Mouse (Mus musculus) liver, embryonic 18 days (tissue): ENCODE measurements around the gene Vmn1r115. TPM values are rescaled to one million over a fixed set of nuclear protein-coding genes. Genes with fewer than 3 reads are reported as not detected.

Experiments
- polyA plus RNA-seq: library from polyadenylated mRNA; depleted of rRNA; stranded (reverse); fragments of >200 nt; gene quantifications from 2 replicates; pipeline ENCODE4 v1.2.3, GENCODE M21; 2012; rRNA removed

The Vmn1r115 gene
- polyA plus RNA-seq: not detected in 2 replicates

GRCm38 (mm10) chr7:20844885-20845284, at the start of gene Vmn1r115:
Gene Vmn1r115, minus strand, starts transcription at chr7:20844985.

GRCm38 (mm10) chr7:20884021-20884420, 39.2 kb upstream of the Vmn1r115 start, which contains the start of gene Vmn1r117:
Gene Vmn1r117, minus strand, starts transcription at chr7:20884121.

GRCm38 (mm10) chr7:20871956-20872355, 27.2 kb upstream of the Vmn1r115 start, which contains the start of gene Vmn1r116:
Gene Vmn1r116, plus strand, starts transcription at chr7:20872256.

GRCm38 (mm10) chr7:20812086-20812485, 32.7 kb downstream of the Vmn1r115 start, which contains the start of gene Vmn1r114:
Gene Vmn1r114, minus strand, starts transcription at chr7:20812186.

Other genes starting within 250 kb of the Vmn1r115 start
- gene Gm4513, start 246.0 kb downstream of the Vmn1r115 start, polyA plus RNA-seq: not detected in 2 replicates
- not detected in 2 replicates for gene Vmn1r107, start 176.1 kb downstream of the Vmn1r115 start, polyA plus RNA-seq
- gene Vmn1r111, start 141.8 kb downstream of the Vmn1r115 start, polyA plus RNA-seq: not detected in 2 replicates
- not detected in 2 replicates for gene Gm10668, start 114.4 kb downstream of the Vmn1r115 start, polyA plus RNA-seq
- gene Vmn1r112, start 73.8 kb downstream of the Vmn1r115 start, polyA plus RNA-seq: not detected in 2 replicates
- not detected in 2 replicates for gene Vmn1r113, start 57.7 kb downstream of the Vmn1r115 start, polyA plus RNA-seq
- gene Vmn1r114, start 32.8 kb downstream of the Vmn1r115 start, polyA plus RNA-seq: not detected in 2 replicates
- gene Vmn1r116, start 27.3 kb upstream of the Vmn1r115 start, polyA plus RNA-seq: not detected in 2 replicates
- gene Vmn1r117, start 39.1 kb upstream of the Vmn1r115 start, polyA plus RNA-seq: not detected in 2 replicates
- not detected in 2 replicates for gene Vmn1r118, start 67.4 kb upstream of the Vmn1r115 start, polyA plus RNA-seq
- not detected in 2 replicates for gene Vmn1r119, start 167.5 kb upstream of the Vmn1r115 start, polyA plus RNA-seq
- gene Vmn1r120, start 208.8 kb upstream of the Vmn1r115 start, polyA plus RNA-seq: not detected in 2 replicates